Mouse (Mus musculus) intestine, postnatal 0 days (tissue): ENCODE measurements at regions not wholly inside any gene's neighbourhood (a gene's known extent, or its start where the extent isn't known, plus 50 kb on each side); places are given as distances from the start of the nearest gene placed in this dataset.

Source experiments
- ATAC-seq: fragments of 200-750 bp; cut with Nextera tagmentation; 2 replicates; pipeline ENCODE4 v1.8.0; 2017; ENCODE audit warnings: mild to moderate bottlenecking, moderate TSS enrichment, moderate library complexity
- H3K27ac ChIP-seq: fragments of 300-500 bp; sonication (generic); 2 replicates; pipeline ENCODE4 v1.5.1; 2014; ENCODE audit warnings: mild to moderate bottlenecking, low read depth, low read length, moderate library complexity
- H3K27me3 ChIP-seq: fragments of 300-500 bp; sonication (generic); replicated peaks from 2 replicates; pipeline ENCODE4 v1.6.1; 2014; ENCODE audit warnings: low read length, mixed read lengths; ENCODE audit not compliant: control insufficient read depth, insufficient read depth
- H3K36me3 ChIP-seq: fragments of 300-500 bp; sonication (generic); 2 replicates; pipeline ENCODE4 v1.6.1; 2014; ENCODE audit warnings: mild to moderate bottlenecking, moderate library complexity; ENCODE audit not compliant: control insufficient read depth, insufficient read depth
- H3K4me1 ChIP-seq: fragments of 300-500 bp; sonication (generic); replicated peaks from 2 replicates; pipeline ENCODE4 v1.6.1; 2014; ENCODE audit warnings: antibody characterized with exemption, low read length, mixed read lengths; ENCODE audit not compliant: control insufficient read depth, insufficient read depth
- H3K4me2 ChIP-seq: fragments of 300-500 bp; sonication (generic); replicated peaks from 2 replicates; pipeline ENCODE4 v1.6.1; 2014; ENCODE audit warnings: low read depth, mild to moderate bottlenecking, moderate library complexity
- H3K4me3 ChIP-seq: fragments of 300-500 bp; sonication (generic); 2 replicates; pipeline ENCODE4 v1.5.1; 2014; ENCODE audit warnings: low read depth, low read length
- H3K9ac ChIP-seq: fragments of 300-500 bp; sonication (generic); 2 replicates; pipeline ENCODE4 v1.6.1; 2014; ENCODE audit warnings: mild to moderate bottlenecking, low read depth, low read length
- H3K9me3 ChIP-seq: fragments of 300-500 bp; sonication (generic); 2 replicates; pipeline ENCODE4 v1.6.1; 2016; ENCODE audit warnings: mixed run types; ENCODE audit not compliant: control insufficient read depth
- CTCF ChIP-seq: sonication (generic); IDR thresholded peaks from 2 replicates; pipeline ENCODE4 v1.5.1; 2016; ENCODE audit warnings: low read depth, mild to moderate bottlenecking, control low read depth, antibody characterized with exemption, moderate library complexity
- WGBS: fragments of 180-500 bp; shearing (Covaris S2); extraction: QIAGEN DNeasy Blood & Tissue Kit; methylation state at CpG from one replicate; pipeline ENCODE4 v1.1.7; 2014; 5-methylcytosine and 5-hydroxymethylcytosine counted together

- no peak overlapping the region for H3K27ac ChIP-seq
- no peak overlapping the region for H3K4me2 ChIP-seq
- H3K9me3 ChIP-seq = no peaks in the 10 kb centered on the region
- H3K4me1 ChIP-seq = no peaks in the 10 kb centered on the region
- ATAC-seq = no peak
- no peak for TF ChIP-seq CTCF
- WGBS = 73% methylated on average over 1 of the region's 1 CpGs
- H3K4me3 ChIP-seq = no peak overlapping the region
- H3K36me3 ChIP-seq = no peaks in the 10 kb centered on the region
- no peaks in the 10 kb centered on the region for H3K27me3 ChIP-seq
- no peak overlapping the region for H3K9ac ChIP-seq
These were observed 56.8 kb downstream of the Odc1 start for GRCm38 (mm10) chr12:17601245-17602023.

GRCm38 (mm10) chr12:17603576-17603975, 59.0 kb downstream of the Odc1 start:
- Histone ChIP-seq H3K4me3 (no peak overlapping the region), H3K27me3 (no peaks in the 10 kb centered on the region), H3K27ac (no peak overlapping the region), H3K9ac (no peak overlapping the region), H3K36me3 (no peaks in the 10 kb centered on the region), H3K4me1 (no peaks in the 10 kb centered on the region), H3K9me3 (no peaks in the 10 kb centered on the region), H3K4me2 (no peak overlapping the region)
- TF ChIP-seq CTCF = no peak
- WGBS = 97% methylated on average over 2 of the region's 2 CpGs
- no peak for ATAC-seq

GRCm38 (mm10) chr12:17610384-17610783, 65.8 kb downstream of the Odc1 start:
- H3K4me3 ChIP-seq = no peak overlapping the region
- 84% methylated on average over 1 of the region's 1 CpGs for WGBS
- H3K9me3 ChIP-seq = no peaks in the 10 kb centered on the region
- no peak overlapping the region for H3K27ac ChIP-seq
- ATAC-seq = no peak
- TF ChIP-seq CTCF = no peak
- H3K27me3 ChIP-seq = no peaks in the 10 kb centered on the region
- no peaks in the 10 kb centered on the region for H3K4me1 ChIP-seq
- H3K9ac ChIP-seq = no peak overlapping the region
- H3K36me3 ChIP-seq = no peaks in the 10 kb centered on the region
- H3K4me2 ChIP-seq = no peak overlapping the region

GRCm38 (mm10) chr12:17611988-17612387, 67.4 kb downstream of the Odc1 start:
- Histone ChIP-seq H3K4me1 (no peaks in the 10 kb centered on the region), H3K27ac (no peak overlapping the region), H3K9me3 (no peaks in the 10 kb centered on the region), H3K27me3 (no peaks in the 10 kb centered on the region), H3K9ac (no peak overlapping the region), H3K4me3 (no peak overlapping the region), H3K36me3 (no peaks in the 10 kb centered on the region), H3K4me2 (no peak overlapping the region)
- ATAC-seq = no peak
- TF ChIP-seq CTCF = no peak
- WGBS = 83% methylated on average over 3 of the region's 3 CpGs

GRCm38 (mm10) chr12:17618300-17618699, 72.4 kb upstream of the Hpcal1 start:
- Histone ChIP-seq H3K27me3 (no peaks in the 10 kb centered on the region), H3K36me3 (no peaks in the 10 kb centered on the region), H3K4me1 (no peaks in the 10 kb centered on the region), H3K4me3 (no peak overlapping the region), H3K4me2 (no peak overlapping the region), H3K9me3 (no peaks in the 10 kb centered on the region), H3K9ac (no peak overlapping the region), H3K27ac (no peak overlapping the region)
- 31% methylated on average over 2 of the region's 2 CpGs for WGBS
- no peak for ATAC-seq
- TF ChIP-seq CTCF = no peak

GRCm38 (mm10) chr12:17620226-17620625, 70.4 kb upstream of the Hpcal1 start:
- H3K9ac ChIP-seq = no peak overlapping the region
- H3K4me2 ChIP-seq = no peak overlapping the region
- no peak for ATAC-seq
- no peak overlapping the region for H3K4me3 ChIP-seq
- TF ChIP-seq CTCF = no peak
- H3K36me3 ChIP-seq = no peaks in the 10 kb centered on the region
- no peak overlapping the region for H3K27ac ChIP-seq
- WGBS = 35% methylated on average over 6 of the region's 6 CpGs
- no peaks in the 10 kb centered on the region for H3K4me1 ChIP-seq
- no peaks in the 10 kb centered on the region for H3K9me3 ChIP-seq
- H3K27me3 ChIP-seq = no peaks in the 10 kb centered on the region
